Mouse (Mus musculus) intestine, embryonic 14.5 days (tissue): ENCODE measurements at regions not wholly inside any gene's neighbourhood (a gene's known extent, or its start where the extent isn't known, plus 50 kb on each side); places are given as distances from the start of the nearest gene placed in this dataset.
A peak's percentile ranks its signal among the peaks of the same experiment; 100 is the strongest.

ENCODE experiments used
- ATAC-seq: fragments of 200-750 bp; cut with Nextera tagmentation; replicated peaks from 2 replicates; pipeline ENCODE4 v1.8.0; 2017; ENCODE audit warnings: low read depth, moderate number of reproducible peaks, moderate TSS enrichment, moderate library complexity; ENCODE audit not compliant: low FRiP score, low TSS enrichment
- DNase-seq: peaks from one replicate; pipeline ENCODE4 v3.0.0-alpha.2; 2018; ENCODE audit warnings: low spot score
- H3K27ac ChIP-seq: fragments of 300-500 bp; sonication (generic); 2 replicates; pipeline ENCODE4 v1.5.1; 2014; ENCODE audit warnings: low read depth, mild to moderate bottlenecking, control low read depth
- H3K27me3 ChIP-seq: fragments of 300-500 bp; sonication (generic); replicated peaks from 2 replicates; pipeline ENCODE4 v1.6.1; 2014; ENCODE audit warnings: low read length, control low read depth; ENCODE audit not compliant: control insufficient read depth, insufficient read depth
- H3K36me3 ChIP-seq: fragments of 300-500 bp; sonication (generic); 2 replicates; pipeline ENCODE4 v1.6.1; 2014; ENCODE audit warnings: low read length, control low read depth; ENCODE audit not compliant: control insufficient read depth, insufficient read depth
- H3K4me1 ChIP-seq: fragments of 300-500 bp; sonication (generic); replicated peaks from 2 replicates; pipeline ENCODE4 v1.6.1; 2014; ENCODE audit warnings: low read length, control low read depth, mixed read lengths; ENCODE audit not compliant: control insufficient read depth, insufficient read depth
- H3K4me2 ChIP-seq: fragments of 300-500 bp; sonication (generic); 2 replicates; pipeline ENCODE4 v1.6.1; 2014; ENCODE audit warnings: low read length
- H3K4me3 ChIP-seq: fragments of 300-500 bp; sonication (generic); 2 replicates; pipeline ENCODE4 v1.5.1; 2014; ENCODE audit warnings: low read depth, low read length, control low read depth, mixed read lengths
- H3K9ac ChIP-seq: fragments of 300-500 bp; sonication (generic); 2 replicates; pipeline ENCODE4 v1.6.1; 2014; ENCODE audit warnings: mild to moderate bottlenecking, low read length
- H3K9me3 ChIP-seq: fragments of 300-500 bp; sonication (generic); 2 replicates; pipeline ENCODE4 v1.6.1; 2016; ENCODE audit warnings: low read length, control low read depth; ENCODE audit not compliant: control insufficient read depth
- WGBS: fragments of 180-500 bp; shearing (Covaris S2); extraction: QIAGEN DNeasy Blood & Tissue Kit; methylation state at CpG from one replicate; pipeline ENCODE4 v1.1.7; 2014; 5-methylcytosine and 5-hydroxymethylcytosine counted together

DNA sequence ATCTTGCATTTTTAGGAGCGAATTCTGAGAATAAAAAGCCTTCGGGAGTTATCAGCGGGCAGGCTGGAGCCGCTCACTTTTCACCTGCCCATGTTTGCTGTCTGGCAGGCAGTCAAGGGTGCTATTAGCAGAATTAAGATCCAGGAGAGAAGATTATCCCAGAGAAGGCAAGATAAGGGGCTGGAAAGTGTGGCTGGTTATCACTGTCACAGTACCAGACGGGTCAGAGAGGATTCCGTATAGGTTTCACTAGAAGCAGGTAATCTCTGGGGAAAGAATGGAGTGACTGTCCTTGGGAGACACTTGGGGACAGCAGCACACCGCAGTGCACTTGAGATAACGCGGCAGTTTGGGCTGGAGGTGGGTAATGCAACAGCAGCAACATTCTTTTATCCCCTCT is 147.8 kb upstream of the Cdkn3 start:
- H3K9me3 ChIP-seq, result no peaks in the 10 kb centered on the region
- ATAC-seq (no peak), DNase-seq (peak; percentile 45)
- H3K4me2 ChIP-seq, result no peak overlapping the region
- no peaks in the 10 kb centered on the region for H3K27me3 ChIP-seq
- H3K27ac ChIP-seq, result no peak overlapping the region
- H3K4me1 ChIP-seq, result no peaks in the 10 kb centered on the region
- 45% methylated on average over 9 of the region's 9 CpGs for whole genome bisulfite sequencing
- no peaks in the 10 kb centered on the region for H3K36me3 ChIP-seq
- H3K9ac ChIP-seq, result no peak overlapping the region
- H3K4me3 ChIP-seq, result no peak overlapping the region

DNA sequence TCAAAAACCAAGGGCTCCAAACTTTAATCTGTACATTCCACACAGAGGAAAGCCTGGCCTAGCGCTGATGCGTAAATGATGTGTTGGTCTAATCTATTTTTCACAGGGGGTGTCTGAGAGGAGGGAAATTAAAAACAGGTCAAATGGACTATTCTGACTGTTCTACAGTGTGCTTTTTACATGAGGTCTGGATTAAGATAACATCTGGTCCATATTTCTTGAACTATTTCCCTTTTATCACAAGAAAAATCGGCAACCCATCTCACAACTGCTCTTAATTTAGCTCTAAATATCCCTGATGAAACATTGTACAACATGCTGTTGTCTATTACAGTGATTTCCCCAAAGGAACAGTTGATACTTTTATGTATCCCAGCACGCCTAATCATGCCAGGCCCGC is 149.4 kb upstream of the Cdkn3 start:
- no peak overlapping the region for H3K4me2 ChIP-seq
- H3K9me3 ChIP-seq, result no peaks in the 10 kb centered on the region
- ATAC-seq (no peak), DNase-seq (no peak)
- no peak overlapping the region for H3K9ac ChIP-seq
- H3K27ac ChIP-seq, result no peak overlapping the region
- no peak overlapping the region for H3K4me3 ChIP-seq
- no peaks in the 10 kb centered on the region for H3K36me3 ChIP-seq
- peaks cover 7% of the 10 kb centered on the region for H3K4me1 ChIP-seq
- 89% methylated on average over 5 of the region's 5 CpGs for WGBS
- H3K27me3 ChIP-seq, result no peaks in the 10 kb centered on the region

DNA sequence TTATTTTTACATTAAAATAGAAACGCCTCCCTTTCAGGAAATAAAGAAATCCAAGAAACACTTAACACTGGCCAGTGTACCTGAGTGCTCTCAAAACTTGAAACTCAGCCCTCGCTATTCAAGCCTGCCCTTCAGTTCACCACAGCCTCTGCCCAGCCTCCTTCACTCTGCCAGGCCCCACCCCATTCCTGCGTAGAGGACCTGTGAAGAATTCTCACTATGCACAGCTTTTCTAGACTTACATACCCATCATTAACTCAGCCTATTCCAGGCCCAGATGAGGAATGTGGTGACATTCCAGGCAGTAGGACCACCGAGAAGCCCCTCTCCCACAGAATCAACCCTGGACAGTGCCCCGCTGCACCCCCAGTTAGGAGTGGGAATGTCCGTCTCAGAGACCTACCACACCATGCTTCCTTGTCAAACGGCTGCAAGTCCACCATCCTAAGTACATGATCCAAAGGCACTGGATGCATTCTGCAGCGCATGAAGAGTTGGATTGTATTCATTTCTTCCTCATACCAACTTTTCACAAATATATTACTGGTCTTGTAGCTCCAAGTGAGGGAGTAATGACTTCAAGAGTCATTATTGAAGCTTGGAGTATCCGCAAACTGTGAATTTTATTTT is 150.0 kb upstream of the Cdkn3 start:
- Histone ChIP-seq H3K9ac (no peak overlapping the region), H3K4me3 (no peak overlapping the region), H3K27me3 (no peaks in the 10 kb centered on the region), H3K4me2 (no peak overlapping the region), H3K27ac (no peak overlapping the region), H3K36me3 (no peaks in the 10 kb centered on the region), H3K4me1 (peaks cover 13% of the 10 kb centered on the region), H3K9me3 (no peaks in the 10 kb centered on the region)
- no peak for ATAC-seq
- DNase-seq, result peak; percentile 47
- 80% methylated on average over 9 of the region's 9 CpGs for WGBS

DNA sequence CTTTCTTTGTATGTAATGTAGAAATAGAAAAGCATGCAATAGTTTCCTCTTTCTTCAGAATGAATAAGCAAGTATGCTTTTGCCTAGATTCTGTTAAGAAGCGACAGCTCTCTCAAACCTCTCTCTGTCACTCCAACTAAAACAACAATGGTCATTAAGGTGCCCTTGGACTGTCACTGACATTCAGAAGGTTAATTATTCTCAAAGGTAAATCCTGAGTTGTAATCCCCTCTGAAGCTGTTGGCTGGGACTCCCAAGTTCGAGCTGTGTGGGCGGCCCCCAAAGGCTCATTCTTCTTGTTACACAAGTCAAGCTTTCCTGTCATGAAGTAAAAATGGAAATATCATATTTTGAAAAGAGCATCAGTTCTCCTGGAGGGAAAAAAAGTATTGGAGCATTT is 153.6 kb upstream of the Cdkn3 start:
- WGBS, result 60% methylated on average over 3 of the region's 3 CpGs
- ATAC-seq, result no peak
- no peak overlapping the region for H3K4me3 ChIP-seq
- DNase-seq, result peak; percentile 43
- no peaks in the 10 kb centered on the region for H3K36me3 ChIP-seq
- H3K27ac ChIP-seq, result no peak overlapping the region
- H3K4me1 ChIP-seq, result peaks cover 19% of the 10 kb centered on the region
- H3K27me3 ChIP-seq, result no peaks in the 10 kb centered on the region
- H3K9me3 ChIP-seq, result no peaks in the 10 kb centered on the region
- no peak overlapping the region for H3K9ac ChIP-seq
- no peak overlapping the region for H3K4me2 ChIP-seq

DNA sequence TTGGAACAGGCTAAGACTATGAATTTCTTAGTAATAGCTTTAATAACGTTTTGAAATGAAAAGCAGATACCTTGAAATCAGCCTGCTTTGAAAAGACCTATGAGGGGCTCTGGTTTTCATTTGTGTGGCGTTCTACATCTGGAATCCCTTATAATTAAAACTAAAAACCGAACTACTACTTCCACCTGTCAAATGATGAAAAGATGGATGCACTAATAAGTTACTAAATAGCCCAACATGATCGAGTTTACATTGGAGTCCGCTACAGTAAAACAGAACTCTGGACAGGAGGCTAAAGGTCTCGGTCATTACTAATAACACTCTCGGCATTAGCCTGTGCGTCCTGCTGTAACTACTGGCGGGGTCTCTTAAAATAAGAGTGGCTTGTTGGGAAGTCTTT is 154.3 kb upstream of the Cdkn3 start:
- H3K4me3 ChIP-seq, result no peak overlapping the region
- H3K4me1 ChIP-seq, result peaks cover 19% of the 10 kb centered on the region
- 20% methylated on average over 9 of the region's 9 CpGs for WGBS
- H3K9ac ChIP-seq, result no peak overlapping the region
- H3K9me3 ChIP-seq, result no peaks in the 10 kb centered on the region
- H3K27ac ChIP-seq, result no peak overlapping the region
- no peak for ATAC-seq
- no peaks in the 10 kb centered on the region for H3K27me3 ChIP-seq
- no peaks in the 10 kb centered on the region for H3K36me3 ChIP-seq
- peak; percentile 41 for DNase-seq
- H3K4me2 ChIP-seq, result no peak overlapping the region

DNA sequence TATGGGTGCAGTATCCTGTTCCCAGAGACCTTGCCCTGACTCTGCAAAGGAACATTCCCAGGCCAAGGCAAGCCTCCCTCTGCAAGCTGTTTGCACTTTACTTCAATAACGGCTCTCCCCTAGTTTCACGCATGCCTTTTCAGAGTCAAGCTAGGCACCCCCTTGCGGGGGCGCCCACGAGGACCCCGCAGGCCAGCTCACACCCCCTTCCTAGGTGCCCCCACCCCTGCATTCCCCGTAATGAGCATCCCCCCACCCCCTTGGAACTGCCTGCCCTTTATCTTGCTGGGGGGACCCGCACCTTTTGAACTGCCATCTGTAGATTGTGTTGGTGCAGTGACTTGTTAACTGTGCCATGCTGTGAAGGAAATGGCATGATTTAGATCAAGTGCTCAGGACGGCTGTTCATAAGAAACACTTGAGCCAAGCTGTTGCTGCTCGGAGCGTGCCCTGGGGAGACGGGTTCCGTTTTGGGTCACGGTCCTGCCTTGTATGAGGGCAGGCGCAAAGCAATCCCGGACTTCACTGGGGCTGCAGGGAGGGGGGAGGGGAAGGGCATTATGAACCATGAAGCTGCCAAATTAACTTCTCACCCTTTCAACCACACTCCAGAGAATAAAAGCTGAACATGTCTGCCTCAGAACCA is 155.3 kb upstream of the Cdkn3 start:
- H3K4me1 ChIP-seq, result peaks cover 19% of the 10 kb centered on the region
- ATAC-seq, result no peak
- 21% methylated on average over 16 of the region's 16 CpGs for WGBS
- no peak overlapping the region for H3K4me3 ChIP-seq
- DNase-seq, result peak; percentile 48
- no peaks in the 10 kb centered on the region for H3K36me3 ChIP-seq
- no peak overlapping the region for H3K27ac ChIP-seq
- no peaks in the 10 kb centered on the region for H3K9me3 ChIP-seq
- H3K9ac ChIP-seq, result no peak overlapping the region
- no peaks in the 10 kb centered on the region for H3K27me3 ChIP-seq
- H3K4me2 ChIP-seq, result 0 out of 2 replicates have a peak overlapping the region, but pooled peaks have one; percentile 1

DNA sequence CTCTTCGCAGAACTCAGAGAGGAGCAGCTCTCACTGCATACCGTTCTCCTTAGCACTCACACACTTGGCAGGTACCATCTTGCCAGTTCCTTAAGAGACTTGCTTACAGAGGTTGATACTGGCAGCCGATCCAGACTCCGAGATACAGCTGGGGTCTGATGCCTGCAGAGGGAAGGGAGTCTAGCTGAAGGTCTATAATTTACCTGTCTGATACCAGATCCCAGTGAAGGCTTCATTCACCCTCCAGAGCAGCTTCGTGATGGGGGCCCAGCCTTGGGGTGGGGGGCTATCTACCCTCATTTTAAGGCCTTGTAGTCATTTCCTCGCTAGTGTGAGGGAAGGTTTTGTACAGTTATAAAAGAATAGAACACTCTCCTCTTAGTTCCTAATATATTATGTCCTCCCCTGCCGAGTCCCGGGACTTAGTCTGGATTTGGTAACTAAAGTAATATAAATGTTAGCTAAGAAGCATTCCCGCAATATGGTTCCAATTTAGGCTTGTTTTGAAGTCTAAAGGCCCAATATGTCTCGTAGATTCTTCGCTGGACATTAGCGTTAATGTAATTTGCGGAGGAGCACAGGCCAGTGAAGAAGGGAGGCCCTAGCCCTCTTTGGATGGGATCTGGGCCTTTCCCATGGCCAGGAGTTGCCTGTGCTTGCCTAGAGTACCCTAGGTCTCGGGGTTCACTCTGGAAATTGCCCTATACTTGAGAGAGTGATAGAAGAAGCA is 156.0 kb upstream of the Cdkn3 start:
- DNase-seq (peak; percentile 48), ATAC-seq (no peak)
- Histone ChIP-seq H3K27me3 (no peaks in the 10 kb centered on the region), H3K36me3 (no peaks in the 10 kb centered on the region), H3K9ac (no peak overlapping the region), H3K4me3 (no peak overlapping the region), H3K4me1 (peaks cover 19% of the 10 kb centered on the region), H3K27ac (no peak overlapping the region), H3K9me3 (no peaks in the 10 kb centered on the region), H3K4me2 (no peak overlapping the region)
- WGBS, result 82% methylated on average over 14 of the region's 14 CpGs

DNA sequence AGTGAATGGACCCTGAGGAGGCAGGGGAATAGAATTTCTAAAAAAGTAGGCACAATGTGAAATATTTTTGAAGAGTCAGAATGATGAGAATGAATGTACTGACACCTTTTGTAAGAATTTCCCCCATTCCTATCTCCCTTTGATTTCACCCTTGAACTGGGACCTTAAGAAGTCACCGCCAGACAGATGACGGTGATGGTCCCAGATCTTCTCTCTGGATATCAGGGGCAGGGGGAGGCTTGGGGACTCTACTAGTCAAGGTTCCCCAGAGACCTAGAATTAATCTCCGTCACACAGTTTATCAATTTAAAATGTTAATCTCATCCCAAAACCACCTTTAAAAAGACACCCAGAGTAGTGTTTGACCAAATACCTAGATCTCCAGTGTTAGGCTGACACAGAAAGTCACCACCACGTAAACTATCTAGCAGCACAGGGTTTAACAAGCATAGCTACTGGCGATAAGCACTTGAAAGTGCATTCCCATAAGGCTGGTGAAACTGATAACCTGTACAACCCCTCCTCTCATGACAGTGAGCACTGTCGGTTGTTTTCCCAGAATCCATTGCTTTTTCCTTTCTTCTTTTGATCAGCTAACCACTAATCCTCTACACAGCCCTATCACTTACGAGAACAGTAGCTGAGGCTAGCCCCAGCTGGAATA is 163.5 kb upstream of the Cdkn3 start:
- Histone ChIP-seq H3K27ac (no peak overlapping the region), H3K4me2 (no peak overlapping the region), H3K9ac (no peak overlapping the region), H3K4me1 (no peaks in the 10 kb centered on the region), H3K27me3 (no peaks in the 10 kb centered on the region), H3K9me3 (no peaks in the 10 kb centered on the region), H3K36me3 (no peaks in the 10 kb centered on the region), H3K4me3 (no peak overlapping the region)
- DNase-seq (peak; percentile 38), ATAC-seq (no peak)
- WGBS, result 82% methylated on average over 7 of the region's 7 CpGs
